Mouse (Mus musculus): ENCODE results near the gene Pak2.
"Not testable (repeated sequence)": the region's sequence is repeated elsewhere in the genome, so short reads cannot be mapped to it uniquely, and the experiment has no call there.

The Pak2 gene

GRCm38 (mm10) chr16:32078991-32079511 lies at the start of gene Pak2:
Gene Pak2, minus strand, starts transcription at chr16:32079342.
- DNase-seq (ENCODE audit: low spot score) = peak; percentile 93

GRCm38 (mm10) chr16:32127046-32127445 lies 47.9 kb upstream of the Pak2 start:
- no peak for DNase-seq (ENCODE audit: low spot score)

GRCm38 (mm10) chr16:32125364-32125763 lies 46.2 kb upstream of the Pak2 start:
- DNase-seq (ENCODE audit: low spot score) = no peak

- DNase-seq (ENCODE audit: low spot score) = no peak
These were observed 45.5 kb upstream of the Pak2 start for GRCm38 (mm10) chr16:32124444-32125335.

- DNase-seq (ENCODE audit: low spot score) = no peak
These were observed 44.9 kb upstream of the Pak2 start for GRCm38 (mm10) chr16:32124020-32124419.

- DNase-seq (ENCODE audit: low spot score) = no peak
These were observed 41.3 kb upstream of the Pak2 start for GRCm38 (mm10) chr16:32120454-32120853.

- DNase-seq (ENCODE audit: low spot score) = no peak
These were observed 37.0 kb upstream of the Pak2 start for GRCm38 (mm10) chr16:32116186-32116585.

- DNase-seq (ENCODE audit: low spot score) = no peak
These were observed 36.6 kb upstream of the Pak2 start for GRCm38 (mm10) chr16:32115781-32116180.

- peak; percentile 91 for DNase-seq (ENCODE audit: low spot score)
These were observed 36.0 kb upstream of the Pak2 start for GRCm38 (mm10) chr16:32114968-32115695.

GRCm38 (mm10) chr16:32114406-32114805 lies 35.3 kb upstream of the Pak2 start:
- DNase-seq (ENCODE audit: low spot score) = no peak

- no peak for DNase-seq (ENCODE audit: low spot score)
These were observed 34.5 kb upstream of the Pak2 start for GRCm38 (mm10) chr16:32113541-32114218.

- DNase-seq (ENCODE audit: low spot score) = peak; percentile 34
These were observed 32.0 kb upstream of the Pak2 start for GRCm38 (mm10) chr16:32110951-32111699.

GRCm38 (mm10) chr16:32108578-32108977 lies 29.4 kb upstream of the Pak2 start:
- DNase-seq (ENCODE audit: low spot score) = no peak

GRCm38 (mm10) chr16:32108170-32108569 lies 29.0 kb upstream of the Pak2 start:
- DNase-seq (ENCODE audit: low spot score) = no peak

- no peak for DNase-seq (ENCODE audit: low spot score)
These were observed 28.4 kb upstream of the Pak2 start for GRCm38 (mm10) chr16:32107342-32108045.

GRCm38 (mm10) chr16:32105698-32106097 lies 26.6 kb upstream of the Pak2 start:
- no peak for DNase-seq (ENCODE audit: low spot score)

- no peak for DNase-seq (ENCODE audit: low spot score)
These were observed 23.2 kb upstream of the Pak2 start for GRCm38 (mm10) chr16:32102295-32102694.

- peak; percentile 95 for DNase-seq (ENCODE audit: low spot score)
These were observed 20.6 kb upstream of the Pak2 start, which contains the start of the genes Pigx and Cep19 for GRCm38 (mm10) chr16:32099638-32100150. Gene Pigx, minus strand, starts transcription at chr16:32099740. Gene Cep19, plus strand, starts transcription at chr16:32099800.

- no peak for DNase-seq (ENCODE audit: low spot score)
These were observed 19.9 kb upstream of the Pak2 start for GRCm38 (mm10) chr16:32098897-32099637.

- not testable (repeated sequence) for DNase-seq (ENCODE audit: low spot score)
These were observed 18.6 kb upstream of the Pak2 start for GRCm38 (mm10) chr16:32097757-32098156.
